Mouse (Mus musculus): ENCODE measurements around the gene Apaf1.

Apaf1 gene

DNA sequence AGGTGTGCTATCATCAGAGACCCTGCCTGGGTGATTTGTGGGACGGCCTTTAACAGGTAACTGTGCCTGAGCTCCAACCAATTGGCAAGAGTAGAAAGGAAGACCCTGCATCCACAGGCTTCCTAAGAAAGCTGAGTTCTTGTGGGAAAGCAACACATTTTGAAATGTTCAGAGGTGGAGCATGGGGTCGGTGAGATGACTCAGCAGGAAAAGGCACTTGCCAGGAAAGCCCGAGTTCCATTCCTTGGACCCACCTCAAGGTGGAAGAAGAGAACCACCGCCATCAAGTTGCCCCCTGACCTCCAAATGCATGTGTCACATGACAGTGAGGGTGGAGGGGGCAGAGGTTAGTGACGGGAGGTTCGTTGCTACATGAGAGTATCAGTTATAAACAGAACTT is 108.1 kb downstream of the Apaf1 start:
- DNase-seq = no peak

DNA sequence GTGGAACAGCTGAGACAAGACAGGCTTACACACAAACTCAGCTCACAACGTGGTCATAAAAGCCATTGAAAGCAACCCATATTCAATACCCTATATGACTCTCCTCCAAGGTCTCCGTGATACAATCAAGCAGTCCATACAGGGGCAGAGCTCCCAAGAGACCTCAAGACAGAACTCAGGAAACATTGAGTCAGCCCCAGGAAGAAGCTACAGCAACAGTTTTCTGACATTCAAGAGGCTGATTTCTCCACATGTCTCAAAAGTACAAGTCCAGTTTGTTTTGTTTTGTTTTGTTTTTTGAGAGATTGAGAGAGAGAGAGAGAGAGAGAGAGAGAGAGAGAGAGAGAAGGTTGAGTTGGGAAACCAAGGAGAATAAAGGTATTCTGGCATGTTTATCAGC is 108.5 kb downstream of the Apaf1 start:
- DNase-seq = no peak

DNA sequence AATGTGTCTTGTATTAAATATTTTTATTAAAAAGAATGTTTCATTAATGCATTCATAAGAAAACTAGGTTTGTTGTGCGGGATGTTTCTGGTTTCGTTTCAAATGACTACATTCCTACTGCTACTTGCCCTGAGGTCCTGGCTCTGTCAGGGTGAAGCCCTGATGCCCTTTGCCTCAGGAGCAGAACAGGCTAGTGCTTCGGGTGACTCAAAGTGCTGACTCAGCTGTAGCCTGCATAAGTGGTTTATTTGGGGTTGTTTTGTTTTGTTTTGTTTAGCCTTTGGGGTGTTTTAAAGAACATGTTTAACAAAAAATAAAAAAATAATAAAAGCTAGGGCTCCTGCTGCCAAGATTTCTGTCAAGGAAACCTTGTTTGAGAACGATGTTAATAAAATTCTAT is 112.0 kb downstream of the Apaf1 start:
- no peak for DNase-seq

DNA sequence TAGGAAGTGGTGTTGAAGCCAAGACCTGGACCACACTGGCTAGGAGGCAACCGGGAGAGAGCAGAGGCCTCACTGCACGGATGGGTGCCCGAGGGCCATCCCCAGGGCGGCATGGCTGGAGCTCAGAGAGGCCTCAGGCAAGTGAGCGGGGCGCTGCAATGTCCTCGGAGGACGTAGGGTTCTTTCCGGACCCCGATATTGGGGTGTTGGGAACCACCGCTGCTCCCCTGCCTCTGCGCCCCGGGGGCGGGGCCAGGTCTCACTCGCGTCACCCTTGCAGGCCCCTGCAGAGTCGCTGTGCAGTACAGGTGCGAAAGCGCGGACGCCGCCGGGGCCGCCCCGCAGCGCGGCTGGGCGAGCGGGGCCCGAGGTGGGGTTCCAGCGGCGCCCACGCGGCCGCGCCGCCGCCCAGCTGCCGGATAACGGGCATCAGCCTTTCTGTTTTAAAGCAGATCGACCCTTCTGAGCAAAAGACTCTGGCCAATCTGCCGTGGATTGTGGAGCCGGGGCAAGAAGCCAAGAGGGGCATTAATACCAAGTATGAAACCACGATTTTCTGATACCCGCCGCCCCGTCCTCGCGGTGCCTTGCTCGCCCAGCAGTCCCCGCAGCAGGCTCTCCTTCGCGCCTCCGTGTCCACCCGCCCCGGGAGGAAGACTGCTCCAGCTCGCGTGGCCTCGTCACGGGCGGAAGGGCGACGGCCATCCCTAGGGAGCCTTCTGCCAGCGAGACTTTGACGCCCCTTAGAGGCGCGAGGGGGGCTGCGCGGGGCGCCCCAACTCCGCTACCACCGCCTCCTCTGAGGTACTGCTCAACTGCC is 113.0 kb downstream of the Apaf1 start:
- peak; percentile 58 to 60 for DNase-seq

DNA sequence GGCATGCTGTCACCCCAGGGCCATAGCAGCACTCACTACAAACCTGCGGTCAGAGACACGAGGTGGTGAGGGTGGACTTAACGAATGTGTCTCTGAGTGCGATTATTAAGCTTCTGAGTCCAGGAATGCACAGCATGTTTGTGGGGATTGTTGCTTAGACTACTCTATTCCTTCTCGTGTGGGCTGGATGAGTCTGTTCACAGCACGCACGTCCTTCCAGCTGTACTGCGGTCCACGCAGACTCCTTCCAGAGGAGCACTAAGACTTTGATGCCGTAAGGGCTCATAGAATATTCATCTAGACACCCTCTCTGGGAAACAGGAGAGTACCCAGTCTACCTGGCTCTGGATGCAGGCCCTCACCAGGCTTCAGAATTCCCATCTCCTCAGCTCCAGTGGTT is 114.3 kb downstream of the Apaf1 start:
- no peak for DNase-seq

DNA sequence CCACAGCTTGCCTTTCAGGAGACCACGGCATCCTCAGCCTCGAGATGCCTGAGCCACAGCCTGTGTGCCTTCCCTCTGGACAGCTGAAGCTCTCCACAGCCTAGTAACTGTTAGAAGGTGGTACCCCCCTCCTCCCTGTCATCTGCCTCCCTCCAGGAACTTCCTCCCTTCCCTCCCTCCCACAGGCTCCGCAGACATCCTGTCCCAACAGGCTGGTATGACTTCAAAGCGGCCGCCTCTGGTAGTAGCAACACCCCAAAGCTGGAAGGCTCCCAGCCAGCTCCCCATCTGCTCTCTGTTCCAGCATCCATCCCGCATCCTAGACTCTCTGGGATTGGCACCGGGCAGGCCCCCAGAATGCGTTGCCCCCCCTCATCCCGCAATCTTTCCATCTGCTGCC is 115.7 kb downstream of the Apaf1 start:
- DNase-seq = no peak

DNA sequence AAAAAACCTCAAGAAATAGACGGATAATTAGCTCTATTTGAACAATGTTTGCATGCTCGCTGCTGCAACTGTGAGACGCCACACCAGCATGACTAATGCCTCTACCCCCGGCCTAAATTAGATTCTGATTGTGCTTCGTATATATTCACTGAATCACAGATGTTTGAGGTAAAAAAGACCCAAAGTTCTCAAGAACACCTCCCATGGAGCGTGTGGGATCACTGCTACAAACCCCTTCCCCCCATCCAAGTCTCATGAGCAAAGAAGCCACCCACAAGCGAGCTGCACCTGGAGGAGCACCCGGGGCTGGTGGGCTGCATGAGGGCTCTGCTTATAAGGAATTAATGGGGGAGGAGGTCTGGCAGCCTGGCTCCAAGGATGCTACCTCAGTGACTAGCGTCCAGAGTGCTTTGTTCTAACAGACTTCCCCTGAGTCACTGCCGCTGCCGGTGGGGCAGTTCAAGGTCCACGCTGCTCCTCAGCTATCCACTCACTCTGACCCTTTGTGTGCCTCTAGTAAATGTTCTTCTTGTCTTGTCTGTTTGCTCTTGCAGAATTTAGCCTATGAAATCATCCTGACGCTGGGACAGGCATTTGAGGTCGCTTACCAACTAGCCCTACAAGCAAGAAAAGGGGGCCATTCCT is 116.8 kb downstream of the Apaf1 start:
- no peak for DNase-seq

DNA sequence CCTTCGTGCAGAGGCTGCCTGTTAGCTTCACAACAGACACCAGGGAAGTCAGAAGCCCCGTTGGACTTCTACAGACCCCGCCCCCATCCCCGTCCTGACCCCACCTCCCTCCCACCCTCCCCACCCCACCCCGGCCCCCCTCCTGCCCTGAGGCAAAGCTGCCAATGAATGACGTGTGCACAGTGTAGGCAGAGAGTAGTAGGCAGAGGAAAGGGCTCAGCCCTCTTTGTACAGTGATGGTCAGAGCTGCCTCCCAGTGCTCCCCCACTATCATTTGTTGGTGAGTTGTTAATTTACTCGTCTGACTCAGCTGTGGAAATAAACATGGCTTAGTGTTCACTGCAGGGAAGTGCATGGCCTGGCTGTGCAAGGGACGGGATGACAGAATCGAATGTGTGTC is 118.1 kb downstream of the Apaf1 start:
- DNase-seq = no peak

DNA sequence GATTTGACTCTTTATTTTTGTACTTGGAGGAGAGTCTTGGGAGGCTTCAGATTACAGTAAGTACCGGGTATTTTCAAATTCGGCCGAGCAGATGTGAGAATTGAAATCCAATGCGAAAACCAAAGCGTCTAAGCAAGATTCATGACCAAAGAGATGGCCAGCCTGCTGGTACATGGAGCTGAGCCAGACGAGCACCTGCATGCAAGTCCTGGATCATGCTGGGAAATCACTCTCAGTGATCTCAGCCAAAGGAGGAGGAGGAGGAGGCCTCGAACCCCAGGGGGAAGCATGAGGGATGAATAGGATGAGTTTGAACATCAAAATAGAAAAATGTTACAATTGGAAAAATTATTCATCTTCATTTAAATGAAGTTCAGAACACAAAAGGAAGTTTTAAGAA is 122.2 kb downstream of the Apaf1 start:
- no peak for DNase-seq

DNA sequence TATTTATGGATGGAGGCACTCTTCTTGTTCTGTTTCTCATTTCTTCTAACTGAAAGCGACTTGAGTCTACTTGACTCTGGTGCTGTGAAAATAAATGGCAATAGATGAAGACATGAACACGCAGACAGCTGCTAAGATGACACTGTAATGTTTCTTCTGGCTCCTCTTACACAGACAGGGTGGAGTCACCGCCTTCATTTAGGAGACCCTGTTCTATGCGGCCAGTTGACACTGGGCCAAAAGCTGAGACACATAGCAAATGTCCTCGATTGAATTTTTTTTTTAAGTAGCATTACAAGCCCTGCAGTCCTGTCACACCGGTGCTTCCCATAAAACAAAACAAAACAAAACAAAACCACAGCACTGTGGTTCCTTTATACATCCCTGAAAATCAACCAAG is 128.7 kb downstream of the Apaf1 start:
- no peak for DNase-seq

DNA sequence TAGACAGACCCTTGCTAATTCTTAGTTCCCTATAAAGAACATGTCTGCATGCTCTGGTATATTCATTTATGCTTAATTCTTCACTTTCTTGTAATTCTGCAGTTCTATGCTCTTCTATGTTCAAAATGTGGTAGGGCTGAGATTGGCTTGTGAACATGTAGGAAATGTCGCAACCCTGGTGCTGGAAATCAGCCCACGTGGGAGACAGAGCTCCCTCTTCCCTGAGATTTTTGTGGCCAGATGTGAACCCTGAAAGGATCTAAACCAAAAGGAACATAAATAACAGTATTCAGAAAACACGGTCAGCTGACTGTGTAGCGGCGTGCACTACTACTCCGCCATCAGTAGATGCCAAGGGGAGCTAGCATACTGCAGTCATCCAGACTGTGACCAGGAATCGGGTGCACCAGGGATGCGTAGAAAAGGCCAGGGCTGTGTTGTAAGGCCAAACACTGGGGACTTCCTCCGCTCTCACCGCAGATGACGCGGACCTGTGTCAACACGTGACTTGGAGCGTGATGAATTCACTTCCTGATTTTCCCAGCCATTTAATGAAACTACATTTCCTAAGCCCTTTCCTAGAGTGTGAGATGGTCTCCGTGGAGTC is 129.4 kb downstream of the Apaf1 start:
- DNase-seq = no peak

DNA sequence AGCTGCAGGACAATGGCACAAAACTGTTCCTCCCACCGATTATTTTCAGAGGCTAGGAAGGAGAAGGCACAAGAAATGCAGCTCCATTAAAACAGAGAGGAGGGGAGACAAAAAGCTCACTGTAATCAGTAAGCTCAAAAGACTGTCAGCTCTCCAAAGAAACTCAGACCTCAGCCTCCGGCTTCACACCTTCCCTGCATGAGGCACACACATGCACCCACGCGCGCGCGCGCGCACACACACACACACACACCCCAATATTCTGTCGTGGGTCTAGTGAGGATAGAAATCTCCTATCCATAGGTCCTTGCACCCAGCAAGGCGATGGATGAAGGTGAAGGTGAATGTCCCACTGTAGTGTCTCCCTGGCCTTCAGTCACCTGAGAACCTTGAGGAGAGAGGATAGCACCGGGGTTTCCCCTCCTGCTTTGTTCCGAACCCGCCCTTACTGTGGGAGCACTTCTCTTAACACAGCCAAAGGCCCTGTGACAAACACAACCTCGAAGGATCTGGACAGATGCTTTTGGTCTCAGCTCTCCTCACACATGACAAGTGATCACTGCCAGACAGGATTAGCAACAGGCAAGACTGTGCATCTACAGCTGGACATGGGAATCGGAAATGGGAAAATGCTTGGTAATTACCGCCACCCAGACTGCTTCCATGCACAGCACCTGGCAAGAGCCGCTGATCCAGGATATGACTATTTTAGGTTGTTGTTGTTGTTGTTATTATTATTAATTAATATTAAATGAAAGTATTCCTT is 134.8 kb downstream of the Apaf1 start:
- DNase-seq = no peak

DNA sequence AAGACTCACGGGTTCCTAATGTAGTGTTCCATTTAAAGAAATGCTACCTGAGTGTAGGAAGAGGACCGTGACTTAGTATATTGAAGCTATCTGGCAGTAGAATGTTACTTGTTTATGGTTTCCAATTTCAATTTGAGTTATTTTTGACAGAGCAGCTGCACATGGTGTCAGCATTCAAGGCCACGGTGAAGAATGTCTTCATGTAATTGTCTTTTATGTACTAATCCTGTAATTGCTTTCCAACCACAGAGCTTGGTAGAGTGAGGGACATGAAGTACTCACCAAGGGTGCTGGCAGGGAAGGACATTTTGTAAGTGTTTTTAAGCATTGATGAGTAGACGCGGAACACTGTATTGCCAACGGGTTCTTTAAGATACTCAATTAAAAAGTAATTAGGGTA is 135.5 kb downstream of the Apaf1 start:
- DNase-seq = no peak

DNA sequence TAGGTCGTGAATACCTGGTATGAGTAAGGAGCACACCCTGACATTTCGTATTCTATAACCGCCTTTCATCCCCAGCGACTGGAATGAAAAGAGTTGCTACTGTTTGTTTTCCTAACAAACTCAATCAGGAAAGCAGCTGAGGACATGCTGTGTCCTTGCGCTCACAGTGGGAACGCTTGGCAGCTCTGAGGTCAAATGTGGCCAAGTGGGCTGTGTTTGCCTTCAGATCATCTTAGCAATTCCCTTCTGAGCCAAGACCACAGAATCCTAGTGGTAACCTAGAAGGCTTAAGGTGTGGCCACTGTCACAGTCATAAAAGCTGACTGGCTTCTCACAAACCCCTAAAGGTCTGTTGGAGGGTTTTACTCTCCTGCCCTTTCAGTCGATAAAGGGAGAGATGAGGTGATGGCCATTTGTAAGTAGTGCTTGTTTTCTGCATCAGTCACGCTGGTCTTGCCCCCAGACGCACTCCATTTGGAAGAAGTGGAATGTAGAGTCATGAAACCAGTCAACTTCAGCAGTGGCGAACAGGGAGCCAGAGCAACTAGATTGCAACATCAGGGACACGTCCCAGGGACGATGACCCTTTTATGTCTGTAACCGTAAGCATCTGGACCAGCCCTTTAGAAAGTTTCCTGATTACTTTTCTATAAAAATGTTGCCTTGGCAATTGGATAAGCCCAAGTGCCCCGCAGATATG is 140.4 kb downstream of the Apaf1 start:
- no peak for DNase-seq

DNA sequence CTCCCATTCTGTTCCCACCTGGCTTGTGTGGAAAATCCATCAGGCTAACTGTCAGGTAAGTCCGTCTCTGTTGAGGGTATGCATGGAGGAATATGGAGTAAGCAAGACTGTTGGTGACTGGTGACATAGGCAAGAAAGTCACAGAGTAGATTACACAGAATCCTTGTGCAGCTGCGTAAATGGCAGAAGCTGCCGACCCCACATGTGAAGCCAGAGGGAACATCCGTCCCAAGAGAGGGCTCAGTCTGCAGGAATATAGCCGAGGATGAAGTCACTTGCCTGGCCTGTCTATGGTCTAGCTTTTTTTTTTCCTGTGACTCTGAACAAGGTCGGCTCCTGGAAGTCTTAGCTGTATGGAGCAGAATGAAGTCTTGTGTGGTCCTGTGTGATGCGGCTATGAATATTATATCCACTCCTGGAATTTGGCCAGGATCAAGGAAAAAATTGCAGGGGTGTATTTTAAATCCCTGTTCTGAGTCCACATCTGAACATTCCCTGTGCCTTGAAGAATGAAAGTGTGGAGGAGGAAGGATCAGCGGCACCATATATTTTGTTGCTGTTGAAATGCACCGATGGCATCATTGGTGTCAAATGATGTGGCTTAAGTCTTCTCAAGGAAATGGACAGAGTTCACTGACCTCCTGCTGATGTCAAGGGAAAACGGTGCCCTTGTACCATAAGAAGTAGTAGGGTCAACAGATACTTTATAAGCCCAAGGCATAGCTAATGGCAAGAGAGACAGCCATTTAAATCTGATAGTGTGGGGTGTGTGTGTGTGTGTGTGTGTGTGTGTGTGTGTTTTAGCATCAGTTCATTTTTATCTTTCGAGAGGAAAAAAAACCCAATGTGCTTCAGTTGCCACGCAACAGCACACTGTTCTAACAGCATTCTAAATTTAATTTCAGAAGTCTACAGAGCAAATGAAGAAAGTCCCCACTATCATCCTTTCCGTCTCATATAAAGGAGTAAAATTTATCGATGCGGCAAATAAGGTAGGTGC is 141.7 kb downstream of the Apaf1 start:
- DNase-seq = no peak
